Mouse (Mus musculus): ENCODE data around the gene Acoxl.

The Acoxl gene

DNA sequence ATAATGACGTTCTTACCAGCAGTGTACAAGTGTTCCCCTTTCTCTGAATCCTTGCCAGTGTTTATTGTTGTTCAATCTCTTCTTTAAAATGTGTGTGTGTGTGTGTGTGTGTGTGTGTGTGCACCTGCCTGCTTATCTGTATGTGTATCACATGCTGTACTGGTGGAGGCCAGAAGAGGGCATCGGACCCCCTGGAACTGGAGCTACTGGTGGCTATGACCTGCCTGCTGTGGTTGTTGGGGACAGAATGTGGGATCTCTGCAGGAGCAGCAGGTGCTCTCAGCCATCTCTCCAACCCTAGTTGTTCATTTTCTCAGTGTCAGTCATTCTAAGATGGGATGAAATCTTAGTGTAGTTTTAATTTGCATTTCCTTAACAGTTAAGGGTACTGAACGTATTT lies 98.4 kb downstream of the Acoxl start:
- DNase-seq (ENCODE audit: extremely low spot score, low spot score) = no peak

DNA sequence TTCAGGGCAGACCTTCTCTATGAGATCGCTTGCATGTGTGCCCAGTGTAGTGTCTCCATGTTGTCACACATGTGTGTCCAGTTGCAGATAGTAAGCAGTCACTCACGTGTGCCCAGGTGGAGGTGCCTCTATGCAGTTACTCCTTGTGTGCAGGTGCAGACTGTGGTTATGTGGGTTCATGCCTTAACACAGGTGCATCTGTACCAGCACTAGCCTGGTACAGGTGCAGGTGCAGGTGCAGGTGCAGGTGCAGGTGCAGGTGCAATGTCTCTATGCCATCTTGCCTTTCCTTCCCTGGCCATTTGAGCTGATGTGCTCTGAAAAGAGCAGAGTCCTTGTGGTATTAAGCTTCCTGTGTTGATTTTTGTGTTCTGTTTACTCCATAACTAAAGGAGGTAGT lies 100.5 kb downstream of the Acoxl start:
- DNase-seq (ENCODE audit: extremely low spot score, low spot score) = no peak

DNA sequence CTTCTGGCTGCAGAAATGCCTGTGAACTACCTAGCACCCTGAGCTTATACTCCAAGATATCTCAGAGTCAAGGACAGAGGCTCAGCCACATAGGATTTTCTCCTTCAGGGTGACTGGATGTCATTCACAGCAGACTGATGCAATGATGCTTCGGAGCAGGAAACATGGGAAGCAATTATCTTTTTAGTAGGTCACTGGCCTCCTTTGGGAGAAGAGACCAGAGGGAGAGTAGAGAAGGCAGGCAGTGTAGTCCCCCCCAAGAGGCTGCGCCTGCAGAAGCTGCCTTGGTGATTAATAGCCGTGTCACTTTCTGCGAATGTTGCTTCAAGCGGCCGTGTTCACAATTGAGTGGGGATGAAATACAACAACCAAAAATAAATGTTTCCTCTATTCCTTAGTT lies 121.9 kb downstream of the Acoxl start:
- no peak for DNase-seq (ENCODE audit: extremely low spot score, low spot score)

DNA sequence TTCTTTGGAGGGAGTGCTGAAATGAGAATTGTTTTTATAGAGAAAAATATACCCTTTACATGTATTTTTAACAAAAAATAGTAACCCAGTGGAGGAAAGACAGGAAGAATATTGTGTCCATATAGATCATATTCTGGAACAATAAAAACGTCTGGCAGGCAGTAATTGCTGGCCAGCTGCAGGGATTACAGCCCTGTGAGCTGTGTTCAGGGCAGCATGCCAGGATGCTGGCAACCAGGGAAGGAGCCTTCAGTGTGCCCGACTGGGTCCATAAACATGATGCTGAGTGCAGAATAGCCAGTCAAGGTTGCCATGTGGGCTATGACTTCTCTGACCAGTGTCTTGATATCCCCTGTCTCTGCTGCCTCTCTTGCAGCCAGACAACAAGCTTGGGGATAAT lies 122.5 kb downstream of the Acoxl start:
- no peak for DNase-seq (ENCODE audit: extremely low spot score, low spot score)

DNA sequence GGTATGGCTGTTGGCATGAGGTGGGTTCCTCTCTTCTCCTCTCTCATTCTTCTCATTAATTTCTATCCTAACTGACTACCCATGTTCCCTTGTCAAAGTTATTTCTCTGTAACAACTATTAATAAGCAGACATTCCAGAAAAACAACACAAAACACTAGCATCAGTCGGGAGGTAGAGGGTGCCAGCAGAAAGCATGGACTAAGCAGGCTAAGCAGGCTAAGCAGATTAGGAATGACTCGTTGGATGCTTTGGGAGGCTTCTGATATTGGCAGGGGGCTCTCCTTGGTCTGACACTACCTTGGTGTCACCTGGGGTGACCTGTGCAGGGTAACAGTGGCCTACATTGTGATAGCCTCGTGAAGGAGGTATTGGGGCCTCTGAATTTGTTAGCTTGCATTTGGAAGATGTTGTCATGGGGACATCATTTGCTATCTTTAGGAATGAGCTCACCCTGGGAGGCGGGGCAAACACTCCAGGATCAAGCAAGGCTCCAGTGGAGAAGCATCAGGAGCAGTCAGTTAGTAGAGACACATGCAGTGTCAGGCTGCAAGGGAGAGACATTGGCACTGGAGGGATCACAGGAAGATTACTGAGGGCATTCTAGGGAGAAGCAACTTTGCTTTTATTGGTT lies 123.2 kb downstream of the Acoxl start:
- no peak for DNase-seq (ENCODE audit: extremely low spot score, low spot score)

DNA sequence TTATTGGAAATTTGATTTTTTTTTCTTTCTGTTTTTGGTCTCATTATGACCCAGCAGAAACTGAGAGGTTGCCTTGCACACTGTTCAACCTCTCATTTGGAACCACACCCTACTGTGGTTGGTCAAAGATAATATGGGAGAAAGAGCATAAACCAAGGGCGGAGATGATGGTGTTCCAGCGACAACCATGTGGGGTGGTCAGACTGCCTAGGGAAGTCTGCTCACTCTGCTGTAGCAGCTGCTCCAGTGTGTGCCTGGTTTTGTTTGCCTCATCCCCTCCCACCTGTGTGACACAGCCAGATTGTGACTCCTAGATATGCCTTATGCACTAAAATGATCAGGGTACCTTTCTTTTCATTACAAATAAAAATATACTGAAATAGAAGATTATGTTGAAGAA lies 130.3 kb downstream of the Acoxl start:
- no peak for DNase-seq (ENCODE audit: extremely low spot score, low spot score)

DNA sequence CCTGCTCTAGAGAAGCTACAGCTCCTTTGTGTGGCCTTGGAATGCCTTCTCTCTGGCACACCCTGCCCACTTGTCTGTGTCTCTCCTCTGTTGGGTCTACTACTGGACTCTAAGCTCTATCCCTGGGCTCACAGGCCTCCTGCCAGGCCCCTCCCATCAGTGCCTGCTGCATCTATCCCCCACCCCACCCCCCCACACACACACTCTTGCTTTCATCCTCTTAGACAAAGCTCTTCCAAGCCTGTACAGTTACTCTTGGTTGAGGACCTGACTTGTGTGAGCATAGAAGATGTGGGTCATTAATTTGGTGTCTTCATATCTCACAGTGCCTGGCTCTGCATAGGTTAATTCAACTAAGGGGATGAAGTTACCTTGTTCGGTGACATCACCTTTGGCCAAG lies 137.6 kb downstream of the Acoxl start:
- no peak for DNase-seq (ENCODE audit: extremely low spot score, low spot score)

DNA sequence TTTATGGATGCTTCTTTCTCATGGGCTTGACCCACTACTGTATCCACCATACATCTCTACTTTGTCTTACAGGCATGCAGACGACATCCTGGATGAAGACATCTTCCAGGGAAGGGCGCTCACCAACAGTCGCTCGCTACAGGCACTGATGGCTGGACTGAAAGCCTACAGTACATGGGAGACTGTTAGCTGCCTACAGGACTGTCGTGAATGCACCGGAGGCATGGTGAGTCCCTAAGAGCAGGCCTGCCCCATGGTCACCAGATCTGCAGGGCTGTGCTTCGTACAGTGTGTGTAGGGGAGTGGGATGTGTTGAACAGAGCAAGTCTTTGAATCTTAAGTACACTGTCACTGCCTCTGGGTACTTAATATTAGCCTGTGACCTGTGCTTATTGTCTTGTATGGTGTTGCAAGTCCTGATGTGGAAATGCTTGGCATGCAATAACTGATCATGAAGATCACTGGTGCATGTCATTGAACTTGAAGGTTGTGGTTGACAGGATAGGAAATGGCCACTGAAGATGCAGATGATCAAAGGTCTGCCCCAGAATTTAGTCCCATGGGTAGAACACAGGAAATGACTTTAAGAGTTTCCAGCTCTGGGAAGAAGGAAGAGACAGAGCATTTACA lies 140.0 kb downstream of the Acoxl start:
- DNase-seq (ENCODE audit: extremely low spot score, low spot score) = no peak

DNA sequence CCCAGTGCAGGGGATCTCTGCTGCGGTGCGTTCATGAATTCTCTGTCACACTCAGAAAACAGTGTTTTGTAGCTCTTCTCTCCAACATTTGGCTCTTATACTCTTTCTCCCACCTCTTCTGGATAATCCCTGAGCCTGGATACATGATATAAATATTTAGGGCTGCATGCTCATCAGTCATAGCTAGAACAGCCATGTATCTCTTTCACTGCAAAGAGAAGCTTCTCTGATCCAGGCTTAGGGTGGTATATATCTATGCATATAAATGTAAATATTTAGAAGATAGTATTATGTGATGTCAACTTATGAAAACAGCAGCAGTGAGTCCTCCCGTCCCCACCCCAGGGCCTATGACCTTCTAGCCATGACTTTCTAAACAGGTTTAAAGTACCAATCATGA lies 143.9 kb downstream of the Acoxl start:
- DNase-seq (ENCODE audit: extremely low spot score, low spot score) = no peak

DNA sequence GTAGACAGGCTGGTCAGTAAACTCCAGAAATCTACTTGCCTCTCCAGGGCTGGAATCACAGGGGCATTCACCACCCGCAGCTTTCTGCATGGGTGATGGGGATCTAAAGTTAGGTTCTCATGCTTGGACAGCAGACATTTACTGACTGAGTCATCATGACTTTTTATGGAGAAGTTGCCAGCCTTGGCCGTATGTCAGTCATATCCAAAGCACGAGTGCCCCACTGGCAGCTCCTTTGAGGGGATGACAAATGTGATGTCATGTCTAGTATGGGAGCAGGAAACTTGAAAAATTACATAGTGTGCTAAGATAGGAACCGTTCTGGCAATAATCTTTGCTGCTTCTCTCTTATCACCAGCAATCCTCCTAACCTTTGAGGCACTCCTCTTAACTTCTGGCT lies 144.6 kb downstream of the Acoxl start:
- no peak for DNase-seq (ENCODE audit: extremely low spot score, low spot score)

DNA sequence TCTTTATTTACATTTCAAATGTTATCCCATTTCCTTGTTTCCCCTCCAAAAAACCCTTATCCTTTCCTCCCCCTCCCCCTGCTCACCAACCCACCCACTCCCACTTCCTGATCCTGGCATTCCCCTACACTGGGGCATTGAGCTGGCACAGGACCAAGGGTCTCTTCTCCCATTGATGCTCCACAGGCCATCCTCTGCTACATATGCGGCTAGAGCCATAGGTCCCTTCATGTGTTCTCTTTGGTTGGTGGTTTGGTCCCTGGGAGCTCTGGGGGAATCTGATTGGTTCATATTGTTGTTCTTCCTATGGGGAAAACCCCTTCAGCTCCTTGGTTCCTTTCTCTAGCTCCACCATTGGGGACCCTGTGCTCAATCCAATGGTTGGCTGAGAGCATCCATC lies 145.3 kb downstream of the Acoxl start:
- DNase-seq (ENCODE audit: extremely low spot score, low spot score) = no peak

DNA sequence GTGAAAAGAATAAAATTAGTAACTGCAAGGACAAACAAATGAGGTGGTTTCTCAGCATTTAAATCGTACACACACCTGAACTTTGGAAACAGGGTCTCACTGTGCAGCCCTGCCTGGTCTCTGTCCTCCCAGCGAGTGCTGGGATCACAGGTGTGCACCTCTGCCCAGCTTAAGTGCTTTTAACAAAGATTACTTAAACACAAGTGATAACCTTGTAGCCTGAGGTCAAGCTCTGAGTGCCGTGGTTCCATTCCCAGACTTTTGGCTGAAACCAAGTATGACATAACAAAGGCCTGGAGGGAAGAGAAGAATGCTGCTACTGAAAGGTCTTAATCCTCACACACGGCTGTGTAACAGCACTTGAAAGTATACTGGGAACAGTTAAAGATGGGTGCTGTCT lies 149.0 kb downstream of the Acoxl start:
- DNase-seq (ENCODE audit: extremely low spot score, low spot score) = no peak

DNA sequence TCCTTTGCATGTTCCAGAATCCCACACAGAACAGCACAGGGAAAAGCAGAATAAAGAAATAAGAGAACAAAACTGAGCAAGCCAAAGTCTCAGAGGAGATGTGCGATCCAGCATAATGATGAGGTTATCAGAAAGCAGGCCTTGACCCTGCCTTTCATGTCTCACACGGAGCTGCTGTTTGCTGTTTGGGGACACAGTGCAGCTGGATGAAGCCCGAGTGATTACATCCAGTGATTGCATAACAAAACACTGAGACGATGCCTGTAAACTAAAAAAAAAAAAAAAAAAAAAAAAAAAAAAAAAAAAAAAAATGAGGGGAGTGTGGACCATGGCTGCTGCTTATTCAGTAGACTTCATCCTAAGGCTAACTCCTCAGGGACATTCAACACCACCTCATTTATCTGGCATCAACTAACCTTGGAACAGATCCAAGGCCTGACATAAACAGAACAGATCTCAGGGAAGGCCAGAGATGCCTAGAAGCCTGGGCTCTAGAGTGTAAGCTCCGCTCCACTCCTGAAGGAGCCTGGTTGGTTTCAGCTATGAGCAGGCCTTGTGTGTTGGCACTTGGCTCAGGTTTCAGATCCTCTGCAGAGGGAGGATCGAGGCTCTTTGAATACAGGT lies 152.3 kb downstream of the Acoxl start:
- DNase-seq (ENCODE audit: extremely low spot score, low spot score) = no peak

DNA sequence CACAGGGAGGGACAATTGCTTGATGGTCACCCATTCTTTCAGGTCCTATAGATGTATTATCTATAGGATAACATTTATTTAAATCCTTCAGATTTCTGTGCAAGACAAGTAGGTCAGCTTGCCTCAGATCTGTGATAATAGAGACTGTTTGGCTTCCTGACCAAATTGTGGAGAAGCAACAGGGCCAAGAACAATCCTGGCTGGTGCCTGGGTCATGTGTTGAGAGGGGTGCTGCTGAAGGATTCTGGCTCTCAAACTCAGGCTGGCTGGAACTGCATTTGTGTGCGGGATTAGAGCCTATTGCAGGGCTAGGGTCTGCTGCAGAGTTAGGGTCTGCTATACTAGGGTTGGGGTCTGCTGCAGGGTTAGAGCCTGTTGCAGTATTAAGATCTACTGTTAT lies 153.0 kb downstream of the Acoxl start:
- no peak for DNase-seq (ENCODE audit: extremely low spot score, low spot score)

DNA sequence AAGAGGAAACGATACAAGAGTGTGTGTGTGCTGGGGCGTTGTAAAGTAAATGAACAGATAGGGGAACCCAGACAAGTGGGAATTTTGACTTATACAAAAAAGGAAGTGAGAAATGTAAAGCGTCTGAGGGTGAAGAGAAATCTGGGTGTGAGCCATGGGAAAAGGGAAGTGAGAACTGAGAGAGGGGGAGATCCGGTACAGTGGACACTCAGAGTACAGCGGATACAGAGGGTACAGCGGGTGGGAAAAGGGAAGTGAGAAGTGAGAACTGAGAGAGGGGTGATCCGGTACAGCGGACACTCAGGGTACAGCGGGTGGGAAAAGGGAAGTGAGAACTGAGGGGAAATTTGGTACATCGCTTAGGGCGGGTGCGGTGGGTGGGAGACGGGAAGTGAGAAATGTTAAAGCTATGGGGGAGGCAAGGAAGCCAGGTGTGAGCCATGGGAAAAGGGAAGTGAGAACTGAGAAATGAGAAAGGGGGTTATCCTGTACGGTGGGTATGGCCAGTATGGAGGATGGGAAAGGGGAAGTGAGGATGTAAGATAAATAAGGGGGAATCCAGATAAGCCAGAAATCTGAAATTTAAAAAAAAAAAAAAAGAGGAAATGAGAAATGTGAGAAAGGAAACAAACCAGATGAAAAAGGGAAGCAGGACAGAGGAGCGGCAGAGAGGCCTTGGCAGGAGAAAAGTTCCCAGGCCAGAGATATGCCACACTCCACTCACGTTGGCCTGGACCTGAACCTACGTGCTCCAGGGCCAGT lies 170.2 kb downstream of the Acoxl start:
- no peak for DNase-seq (ENCODE audit: extremely low spot score, low spot score)

DNA sequence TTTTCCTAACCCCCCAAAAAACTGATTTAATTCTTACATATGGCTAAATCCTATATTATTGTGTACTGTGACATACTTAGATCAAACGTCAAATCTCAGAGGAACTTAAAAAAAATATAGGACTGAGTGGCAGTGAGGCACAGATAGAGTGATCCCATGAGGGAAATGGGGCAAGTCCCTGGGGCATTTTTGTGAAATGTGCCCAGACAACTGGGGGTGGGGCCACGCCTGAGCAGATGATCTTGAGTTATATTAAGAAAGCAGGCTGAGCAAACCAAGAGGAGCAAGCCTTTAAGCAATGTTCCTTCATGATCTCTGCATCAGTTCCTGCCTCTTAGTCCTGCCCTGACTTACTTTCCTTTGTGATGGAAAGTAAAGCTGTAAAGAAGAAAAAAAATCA lies 175.9 kb downstream of the Acoxl start:
- DNase-seq (ENCODE audit: extremely low spot score, low spot score) = no peak

DNA sequence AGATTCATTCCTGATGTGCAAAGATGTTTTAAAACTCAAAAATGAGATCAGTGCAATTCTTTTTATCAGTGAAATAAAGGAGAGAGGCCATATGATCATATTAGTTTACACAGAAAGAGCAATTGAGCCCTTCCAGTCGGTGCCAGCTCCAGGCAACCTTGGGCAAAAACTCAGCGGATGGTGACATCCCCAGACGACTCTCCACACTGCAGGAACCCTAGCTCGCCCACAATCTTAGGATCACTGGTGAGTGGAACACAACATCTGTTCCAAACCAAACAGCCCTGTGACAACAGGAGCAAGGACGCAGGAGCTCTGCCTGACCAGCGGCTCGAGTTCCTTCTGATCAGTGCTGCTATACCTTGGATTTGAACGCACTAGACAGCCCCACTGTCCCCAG lies 176.9 kb downstream of the Acoxl start:
- DNase-seq (ENCODE audit: extremely low spot score, low spot score) = no peak

DNA sequence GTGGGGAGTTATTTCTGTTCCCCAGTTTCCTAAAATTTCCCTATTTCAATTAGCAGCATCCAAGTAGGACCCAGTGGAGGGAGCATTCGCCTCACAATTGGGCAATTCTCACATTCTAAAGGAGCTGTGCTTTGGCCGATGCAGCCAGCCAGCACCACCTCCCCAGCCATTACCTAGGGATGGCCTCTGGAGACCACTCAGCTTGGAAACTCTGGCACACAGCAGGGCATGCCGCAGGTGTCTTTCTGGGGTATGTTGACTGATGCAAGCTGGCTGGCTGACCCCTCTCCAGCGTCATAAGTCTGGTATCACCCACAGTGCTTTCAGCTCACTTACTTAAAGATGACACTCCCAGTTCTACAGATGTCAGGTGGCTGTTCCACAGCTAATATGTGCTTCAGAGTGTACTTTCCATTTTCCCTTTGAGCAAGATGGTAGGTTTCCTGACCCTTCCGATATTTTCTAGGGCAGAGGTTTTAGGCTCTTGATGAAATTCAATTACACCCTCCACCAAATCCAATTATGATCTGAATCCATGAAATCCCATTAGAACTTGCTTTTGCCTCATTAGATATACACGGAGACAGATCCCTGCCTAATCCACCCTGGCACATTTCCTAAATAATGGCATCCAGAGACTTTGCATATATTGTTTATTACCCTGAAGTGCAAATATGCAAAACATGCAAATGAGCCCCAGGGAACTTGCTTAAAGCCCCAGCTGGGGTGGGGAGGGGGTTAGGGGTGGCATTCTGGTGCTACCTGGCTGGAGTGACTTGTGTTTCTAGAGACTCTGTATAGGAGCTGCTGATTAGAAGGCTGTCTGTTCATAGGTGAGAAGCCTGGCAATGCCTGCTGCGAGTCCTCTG lies 181.6 kb downstream of the Acoxl start:
- DNase-seq (ENCODE audit: extremely low spot score, low spot score) = no peak

DNA sequence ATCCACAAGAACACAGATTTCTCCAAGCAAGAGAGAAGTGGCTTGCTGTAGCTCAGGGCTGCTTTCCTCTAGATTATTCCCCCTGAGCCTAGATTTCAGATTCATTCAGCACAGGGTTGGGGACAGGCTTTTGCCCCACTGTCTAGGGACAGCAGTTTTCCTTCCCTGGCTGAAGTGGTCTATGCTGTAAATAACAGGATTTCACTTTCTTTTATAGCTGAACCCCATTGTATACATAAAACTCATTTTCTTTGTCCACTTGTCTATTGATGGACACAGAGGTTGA lies 182.2 kb downstream of the Acoxl start:
- DNase-seq (ENCODE audit: extremely low spot score, low spot score) = no peak

DNA sequence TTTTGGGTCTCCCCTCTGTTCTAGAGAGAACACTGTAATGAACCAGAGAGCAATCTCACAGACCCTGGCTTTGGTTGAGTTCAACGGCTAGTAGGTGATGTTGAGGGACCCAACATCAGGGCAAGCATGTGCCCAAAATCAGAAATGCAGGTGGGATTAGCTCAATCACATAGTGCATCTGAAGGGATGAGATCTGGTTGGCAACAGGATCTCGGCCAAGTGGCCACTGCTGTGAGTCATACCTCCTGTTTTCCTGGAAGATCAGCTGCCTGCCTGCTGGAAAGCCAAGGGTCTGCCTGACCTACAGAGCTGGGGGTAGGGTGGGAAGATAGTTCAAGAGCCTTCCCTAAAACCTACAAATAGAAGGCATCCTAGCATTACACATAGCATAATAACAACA lies 185.2 kb downstream of the Acoxl start:
- DNase-seq (ENCODE audit: extremely low spot score, low spot score) = no peak

DNA sequence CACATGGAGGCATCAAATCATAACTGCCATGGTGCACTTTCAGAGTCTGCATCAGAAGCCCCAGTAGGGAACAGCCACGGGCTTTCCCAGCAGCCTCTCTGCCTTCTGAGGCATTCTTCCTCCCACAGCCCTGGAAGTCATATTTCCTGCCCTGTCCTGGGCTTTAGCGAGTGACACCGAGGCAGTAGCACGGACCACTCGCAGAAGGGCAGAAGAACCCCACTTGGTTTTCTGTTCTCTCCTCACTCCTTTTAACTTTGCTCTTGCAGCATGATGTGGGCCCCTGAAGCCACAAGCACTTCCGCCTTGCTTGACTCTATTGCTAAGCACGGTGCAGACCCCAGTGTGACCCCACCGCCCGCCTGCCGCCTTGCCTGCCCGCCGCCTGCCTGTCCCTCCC lies 189.0 kb downstream of the Acoxl start:
- DNase-seq (ENCODE audit: extremely low spot score, low spot score) = no peak

DNA sequence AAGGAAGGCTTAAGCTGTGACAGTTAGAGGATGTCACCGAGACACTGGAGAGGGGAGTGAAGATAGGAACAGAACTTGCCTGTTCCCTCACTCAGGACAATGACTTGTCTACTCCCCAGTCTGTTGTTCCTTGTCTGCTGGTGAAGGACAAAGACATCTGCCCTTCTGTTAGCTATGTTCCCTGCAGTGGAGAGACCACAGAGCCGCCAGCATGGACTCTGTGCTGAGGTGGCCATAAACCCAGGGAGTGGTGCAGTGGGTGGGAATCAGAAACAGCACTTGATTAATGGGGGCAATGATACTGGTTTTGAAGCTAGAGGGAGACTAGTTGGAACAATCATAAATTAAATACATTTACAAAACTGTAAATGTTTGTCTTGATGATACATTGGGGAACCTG lies 191.3 kb downstream of the Acoxl start:
- no peak for DNase-seq (ENCODE audit: extremely low spot score, low spot score)

Data from neural tube, embryonic 10.5 days (tissue).